Mouse (Mus musculus): ENCODE data around the gene Hist1h2bm. TPM values are rescaled to one million over a fixed set of nuclear protein-coding genes. Genes with fewer than 3 reads are reported as not detected.
A peak's percentile ranks its signal among the peaks of the same experiment; 100 is the strongest.
"Not testable (repeated sequence)": the region's sequence is repeated elsewhere in the genome, so short reads cannot be mapped to it uniquely, and the experiment has no call there.

Hist1h2bm gene
- polyA plus RNA-seq, 1 experiment from 2014 or later: 0.87 TPM

GRCm38 (mm10) chr13:21716540-21717391 lies 5.1 kb upstream of the Hist1h2bm start:
- WGBS: under 1% methylated on average over 9 of the region's 38 CpGs
- H3K36me3 ChIP-seq; H3K27me3 ChIP-seq (replicated peaks); H3K9me3 ChIP-seq (replicated peaks): not testable (repeated sequence)
- H3K9ac ChIP-seq (replicated peaks): peak overlapping the region; percentile 55
- H3K4me3 ChIP-seq (replicated peaks): peak overlapping the region; percentile 42
- H3K27ac ChIP-seq (replicated peaks): peak overlapping the region; percentile 90
- H3K4me2 ChIP-seq: peak overlapping the region; percentile 86
- H3K4me1 ChIP-seq: peaks cover 31% of the 10 kb centered on the region
- peak; percentile 28 for ATAC-seq (ENCODE audit: low FRiP score)

GRCm38 (mm10) chr13:21717397-21718357 lies 4.2 kb upstream of the Hist1h2bm start, which contains the start of gene Hist1h3h:
Gene Hist1h3h, plus strand, starts transcription at chr13:21717659.
- H3K36me3 ChIP-seq; H3K27me3 ChIP-seq (replicated peaks); H3K9me3 ChIP-seq (replicated peaks): not testable (repeated sequence)
- ATAC-seq (ENCODE audit: low FRiP score): peak; percentile 53; the same call in 1 of the 2 replicates
- Histone ChIP-seq H3K9ac (replicated peaks) (peak within 1 kb of the TSS; percentile 55), H3K4me3 (replicated peaks) (peak within 1 kb of the TSS; percentile 42), H3K4me2 (peak within 1 kb of the TSS; percentile 86), H3K4me1 (peaks cover 36% of the 10 kb centered on the region), H3K27ac (replicated peaks) (peak within 1 kb of the TSS; percentile 90)
- under 1% methylated on average over 30 of the region's 56 CpGs for WGBS

- peak overlapping the region; percentile 86 for H3K4me2 ChIP-seq
- ATAC-seq (ENCODE audit: low FRiP score): no peak
- H3K27me3 ChIP-seq (replicated peaks): no peaks in the 10 kb centered on the region
- peak overlapping the region; percentile 60 for H3K27ac ChIP-seq (replicated peaks)
- peak overlapping the region; percentile 42 for H3K4me3 ChIP-seq (replicated peaks)
- peaks cover 37% of the 10 kb centered on the region for H3K4me1 ChIP-seq
- H3K36me3 ChIP-seq: no peaks in the 10 kb centered on the region
- H3K9me3 ChIP-seq (replicated peaks): no peaks in the 10 kb centered on the region
- 61% methylated on average over 4 of the region's 4 CpGs for WGBS
- H3K9ac ChIP-seq (replicated peaks): peak overlapping the region; percentile 43; the same call in 1 of the 2 replicates
Measured at GRCm38 (mm10) chr13:21718381-21719080, 3.3 kb upstream of the Hist1h2bm start.

GRCm38 (mm10) chr13:21721107-21721756 lies 612 bp upstream of the Hist1h2bm start:
- Histone ChIP-seq H3K27ac (replicated peaks) (peak overlapping the region; percentile 85), H3K4me2 (peak overlapping the region; percentile 70), H3K4me3 (replicated peaks) (peak overlapping the region; percentile 43), H3K4me1 (peaks cover 28% of the 10 kb centered on the region), H3K9ac (replicated peaks) (0 out of 2 replicates have a peak overlapping the region, but pooled peaks have one; percentile 24)
- H3K9me3 ChIP-seq (replicated peaks); H3K27me3 ChIP-seq (replicated peaks); H3K36me3 ChIP-seq: not testable (repeated sequence)
- WGBS: under 1% methylated on average over 21 of the region's 44 CpGs
- peak; percentile 15 for ATAC-seq (ENCODE audit: low FRiP score)

GRCm38 (mm10) chr13:21722373-21722925 lies 605 bp downstream of the Hist1h2bm start:
- ATAC-seq (ENCODE audit: low FRiP score): peak; percentile 26; the same call in 1 of the 2 replicates
- 3% methylated on average over 11 of the region's 11 CpGs for WGBS
- Histone ChIP-seq H3K36me3 (no peaks in the 10 kb centered on the region), H3K4me1 (peaks cover 22% of the 10 kb centered on the region), H3K9ac (replicated peaks) (peak overlapping the region; percentile 51), H3K27ac (replicated peaks) (peak overlapping the region; percentile 85), H3K27me3 (replicated peaks) (no peaks in the 10 kb centered on the region), H3K4me2 (peak overlapping the region; percentile 70), H3K9me3 (replicated peaks) (no peaks in the 10 kb centered on the region), H3K4me3 (replicated peaks) (peak overlapping the region; percentile 43)

- Histone ChIP-seq H3K4me3 (replicated peaks) (no peak overlapping the region), H3K4me2 (peak overlapping the region; percentile 70; the same call in 1 of the 2 replicates), H3K27me3 (replicated peaks) (no peaks in the 10 kb centered on the region), H3K27ac (replicated peaks) (no peak overlapping the region), H3K9me3 (replicated peaks) (no peaks in the 10 kb centered on the region), H3K9ac (replicated peaks) (no peak overlapping the region), H3K36me3 (no peaks in the 10 kb centered on the region), H3K4me1 (peaks cover 18% of the 10 kb centered on the region)
- ATAC-seq (ENCODE audit: low FRiP score): no peak
- WGBS: 22% methylated on average over 5 of the region's 5 CpGs
Measured at GRCm38 (mm10) chr13:21722993-21723836, 1.4 kb downstream of the Hist1h2bm start.

- 12% methylated on average over 11 of the region's 11 CpGs for WGBS
- H3K9ac ChIP-seq (replicated peaks): no peak overlapping the region
- H3K4me3 ChIP-seq (replicated peaks): no peak overlapping the region
- no peak overlapping the region for H3K4me2 ChIP-seq
- H3K27me3 ChIP-seq (replicated peaks): no peaks in the 10 kb centered on the region
- H3K36me3 ChIP-seq: no peaks in the 10 kb centered on the region
- no peaks in the 10 kb centered on the region for H3K4me1 ChIP-seq
- no peak for ATAC-seq (ENCODE audit: low FRiP score)
- H3K27ac ChIP-seq (replicated peaks): no peak overlapping the region
- H3K9me3 ChIP-seq (replicated peaks): no peaks in the 10 kb centered on the region
Measured at GRCm38 (mm10) chr13:21727948-21728572, 6.2 kb downstream of the Hist1h2bm start.

GRCm38 (mm10) chr13:21729544-21729943 lies 7.7 kb downstream of the Hist1h2bm start:
- WGBS: 75% methylated on average over 1 of the region's 1 CpGs

GRCm38 (mm10) chr13:21733466-21733865 lies 11.6 kb downstream of the Hist1h2bm start:
- H3K27me3 ChIP-seq (replicated peaks): no peaks in the 10 kb centered on the region
- H3K4me2 ChIP-seq: peak overlapping the region; percentile 80; the same call in 1 of the 2 replicates
- H3K9ac ChIP-seq (replicated peaks): no peak overlapping the region
- no peaks in the 10 kb centered on the region for H3K36me3 ChIP-seq
- H3K4me3 ChIP-seq (replicated peaks): no peak overlapping the region
- ATAC-seq (ENCODE audit: low FRiP score): 0 out of 2 replicates have a peak, but pooled peaks have one; percentile 15
- peaks cover 19% of the 10 kb centered on the region for H3K4me1 ChIP-seq
- WGBS: 63% methylated on average over 5 of the region's 5 CpGs
- H3K9me3 ChIP-seq (replicated peaks): no peaks in the 10 kb centered on the region
- H3K27ac ChIP-seq (replicated peaks): peak overlapping the region; percentile 96

More at GRCm38 (mm10) chr13:21729544-21729943, 7.7 kb downstream of the Hist1h2bm start:
- no peaks in the 10 kb centered on the region for H3K27me3 ChIP-seq (replicated peaks)
- no peaks in the 10 kb centered on the region for H3K9me3 ChIP-seq (replicated peaks)
- peaks cover 6% of the 10 kb centered on the region; the same call in 1 of the 2 replicates for H3K4me1 ChIP-seq
- H3K27ac ChIP-seq (replicated peaks): no peak overlapping the region
- H3K4me2 ChIP-seq: no peak overlapping the region
- no peak overlapping the region for H3K9ac ChIP-seq (replicated peaks)
- no peaks in the 10 kb centered on the region for H3K36me3 ChIP-seq
- no peak for ATAC-seq (ENCODE audit: low FRiP score)
- no peak overlapping the region for H3K4me3 ChIP-seq (replicated peaks)
